9 mouse cellular contexts compared by ENCODE assay signal in the genomic region with DNA sequence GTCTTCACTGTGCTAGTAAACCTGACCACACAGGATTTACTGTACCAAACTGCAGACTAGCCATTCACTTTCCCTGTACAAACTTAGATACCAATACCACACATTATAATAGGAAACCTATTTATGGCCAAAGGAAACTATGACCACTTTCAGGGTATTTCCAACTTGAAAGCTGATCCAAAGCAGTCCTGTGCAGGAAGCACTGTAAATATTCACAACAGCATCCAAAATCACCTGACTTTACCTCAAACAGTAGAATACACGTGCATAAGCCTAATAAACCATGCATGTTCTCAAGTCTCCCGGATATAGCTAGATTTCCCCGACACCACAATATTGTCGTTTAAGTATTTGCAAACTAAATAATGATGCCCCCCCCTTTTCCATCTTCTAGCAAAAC. TPM values are rescaled to one million over a fixed set of nuclear protein-coding genes. Genes with fewer than 3 reads are reported as not detected.
DNase-seq lines count a peak whose midpoint lies in the region; ATAC-seq lines count a peak whose summit lies in the region.
"Had no signal": no experiment of that assay in that cellular context is flagged by ENCODE, and none has a peak within 500 bp of the region (broad histone marks: within the 10 kb centered on the region; RNA-seq: fewer than 3 reads in every experiment).

No protein-coding gene starts in this region.

- H3K27ac ChIP-seq in embryonic facial prominence, embryonic 15.5 days (replicated peaks) = peak overlapping the region; percentile 75; the same call in 1 of the 2 replicates
- H3K27ac ChIP-seq in limb, embryonic 13.5 days = peak overlapping the region; percentile 58; the same call in 1 of the 2 replicates
- no peak overlapping the region; the same call in 1 of the 2 replicates for H3K27ac ChIP-seq in stomach, embryonic 14.5 days (ENCODE audit: low read length)

- no peak for DNase-seq in ovary, postnatal 14 days (ENCODE audit: low spot score)
- no peak for DNase-seq in kidney, adult 11 months
- DNase-seq in right cerebral cortex, postnatal 4 days = no peak
- DNase-seq: cerebellum, adult 8-10 months had no signal

- H3K4me3 ChIP-seq in megakaryocyte, embryonic 14.5 days (replicated peaks) = peak overlapping the region; percentile 93
- H3K4me3 ChIP-seq in embryonic facial prominence, embryonic 15.5 days (replicated peaks) = peak overlapping the region; percentile 89
- peak overlapping the region; percentile 91 for H3K4me3 ChIP-seq in limb, embryonic 13.5 days
- peak overlapping the region; percentile 82 for H3K4me3 ChIP-seq in stomach, embryonic 14.5 days (ENCODE audit: low read depth, low read length)

- peak overlapping the region; percentile 98 for H3K9ac ChIP-seq in embryonic facial prominence, embryonic 15.5 days
- peak overlapping the region; percentile 95 for H3K9ac ChIP-seq in limb, embryonic 13.5 days
- H3K9ac ChIP-seq in stomach, embryonic 14.5 days (replicated peaks; ENCODE audit: low read depth, low read length) = peak overlapping the region; percentile 84

- no peaks in the 10 kb centered on the region for H3K9me3 ChIP-seq in megakaryocyte, embryonic 14.5 days
- no peaks in the 10 kb centered on the region for H3K9me3 ChIP-seq in embryonic facial prominence, embryonic 15.5 days (replicated peaks)
- no peaks in the 10 kb centered on the region for H3K9me3 ChIP-seq in limb, embryonic 13.5 days
- no peaks in the 10 kb centered on the region for H3K9me3 ChIP-seq in stomach, embryonic 14.5 days (ENCODE audit: control insufficient read depth, low read depth, low read length)

- no peak for ATAC-seq in megakaryocyte, adult 5-6 weeks (ENCODE audit: poor library complexity, severe bottlenecking)
- no peak for ATAC-seq in embryonic facial prominence, embryonic 15.5 days (ENCODE audit: insufficient number of reproducible peaks, low FRiP score, low TSS enrichment, low read depth)
- ATAC-seq in limb, embryonic 13.5 days (ENCODE audit: low FRiP score, low read depth) = no peak
- no peak for ATAC-seq in stomach, embryonic 14.5 days (ENCODE audit: insufficient number of reproducible peaks, insufficient read depth, low FRiP score, low read depth)

- H3K27me3 ChIP-seq in megakaryocyte, embryonic 14.5 days (replicated peaks) = no peaks in the 10 kb centered on the region
- H3K27me3 ChIP-seq in embryonic facial prominence, embryonic 15.5 days = no peaks in the 10 kb centered on the region
- H3K27me3 ChIP-seq in limb, embryonic 13.5 days = no peaks in the 10 kb centered on the region
- no peaks in the 10 kb centered on the region for H3K27me3 ChIP-seq in stomach, embryonic 14.5 days (ENCODE audit: control insufficient read depth, insufficient read depth, low read length)

- WGBS in embryonic facial prominence, embryonic 15.5 days = 1% methylated on average over 4 of the region's 4 CpGs
- under 1% methylated on average over 4 of the region's 4 CpGs for WGBS in limb, embryonic 13.5 days
- 2% methylated on average over 4 of the region's 4 CpGs for WGBS in stomach, embryonic 14.5 days

- H3K4me2 ChIP-seq in embryonic facial prominence, embryonic 15.5 days (replicated peaks) = peak overlapping the region; percentile 74
- H3K4me2 ChIP-seq in limb, embryonic 13.5 days (replicated peaks) = peak overlapping the region; percentile 93
- peak overlapping the region; percentile 88 for H3K4me2 ChIP-seq in stomach, embryonic 14.5 days (replicated peaks; ENCODE audit: low read depth, low read length)

- peaks cover 60% of the 10 kb centered on the region for H3K4me1 ChIP-seq in megakaryocyte, embryonic 14.5 days
- peaks cover 29% of the 10 kb centered on the region for H3K4me1 ChIP-seq in embryonic facial prominence, embryonic 15.5 days
- peaks cover 48% of the 10 kb centered on the region for H3K4me1 ChIP-seq in limb, embryonic 13.5 days
- peaks cover 13% of the 10 kb centered on the region for H3K4me1 ChIP-seq in stomach, embryonic 14.5 days (ENCODE audit: control insufficient read depth, insufficient read depth, low read length)

- peaks cover 35% of the 10 kb centered on the region for H3K36me3 ChIP-seq in megakaryocyte, embryonic 14.5 days (replicated peaks; ENCODE audit: low read length)
- peaks cover 31% of the 10 kb centered on the region for H3K36me3 ChIP-seq in embryonic facial prominence, embryonic 15.5 days
- H3K36me3 ChIP-seq in limb, embryonic 13.5 days = peaks cover 42% of the 10 kb centered on the region
- peaks cover 33% of the 10 kb centered on the region for H3K36me3 ChIP-seq in stomach, embryonic 14.5 days (ENCODE audit: control insufficient read depth, insufficient read depth, low read length)

RNA-seq across cellular contexts. Expression of gene Rps12, which starts 1.0 kb away (rescaled TPM):
- polyA plus RNA-seq in megakaryocyte, embryonic 14.5 days (2012; ENCODE audit: insufficient read depth, low replicate concordance) = 210 and 1,237 TPM in 2 replicates
- 3,100 and 3,214 TPM in 2 replicates for total RNA-seq in megakaryocyte, adult 5-6 weeks (2015)
- total RNA-seq in megakaryocyte, adult 5-6 weeks (2017) = 812 and 986 TPM in 2 replicates
- polyA plus RNA-seq in embryonic facial prominence, embryonic 15.5 days (2015; fragmentation: Nextera tagmentation; extraction: Ambion mirVana) = 177 and 204 TPM in 2 replicates
- polyA plus RNA-seq in limb, embryonic 13.5 days (2015; fragmentation: Nextera tagmentation; extraction: Ambion mirVana) = 174 and 179 TPM in 2 replicates
- polyA plus RNA-seq in stomach, embryonic 14.5 days (2014; fragmentation: Nextera tagmentation; extraction: Ambion mirVana) = 247 and 248 TPM in 2 replicates

RNA-seq across cellular contexts. Expression of gene Slc18b1, which starts 10.7 kb away (rescaled TPM):
- polyA plus RNA-seq in megakaryocyte, embryonic 14.5 days (2012; ENCODE audit: insufficient read depth, low replicate concordance) = not detected in 2 replicates
- 0.18 and 0.34 TPM in 2 replicates for total RNA-seq in megakaryocyte, adult 5-6 weeks (2015)
- total RNA-seq in megakaryocyte, adult 5-6 weeks (2017) = 0.37 TPM in 1 of 2 replicates, not detected in the other
- 19.2 and 26.8 TPM in 2 replicates for polyA plus RNA-seq in embryonic facial prominence, embryonic 15.5 days (2015; fragmentation: Nextera tagmentation; extraction: Ambion mirVana)
- 16.6 and 18.1 TPM in 2 replicates for polyA plus RNA-seq in limb, embryonic 13.5 days (2015; fragmentation: Nextera tagmentation; extraction: Ambion mirVana)
- polyA plus RNA-seq in stomach, embryonic 14.5 days (2014; fragmentation: Nextera tagmentation; extraction: Ambion mirVana) = 17.3 and 23.7 TPM in 2 replicates

Comparison
In these comparisons a context has a peak if more than half of its experiments do, and no peak if none do; other contexts are left out.
1. RNA of gene Slc18b1, which starts 10.7 kb away (polyA plus RNA-seq): 19.2 to 26.8 TPM in embryonic facial prominence, embryonic 15.5 days, 17.3 to 23.7 TPM in stomach, embryonic 14.5 days and 16.6 to 18.1 TPM in limb, embryonic 13.5 days; not detected in megakaryocyte, embryonic 14.5 days; every median in the first group is over 10 times any median in the second.
2. Peak in every context shown above with its lines, with median percentiles within 50 percentile points of each other: H3K4me3 ChIP-seq, H3K4me2 ChIP-seq and H3K9ac ChIP-seq.